Comparison of ENCODE assay signal across 24 mouse cellular contexts in genomic region chr7:73962431-73962830, GRCm38 (mm10). TPM values are rescaled to one million over a fixed set of nuclear protein-coding genes. Genes with fewer than 3 reads are reported as not detected.
"Had no signal": no experiment of that assay in that cellular context is flagged by ENCODE, and none has a peak within 500 bp of the region (broad histone marks: within the 10 kb centered on the region; RNA-seq: fewer than 3 reads in every experiment).

No protein-coding gene starts in this region.

- ATAC-seq: hindbrain, postnatal 0 days; intestine, embryonic 16.5 days had no signal

- DNase-seq: gastrocnemius, adult 2 months; gastrocnemius, postnatal 10 days; gastrocnemius, postnatal 25 days; heart, adult 18-20 months; heart, postnatal 10 days; kidney, adult 11 months; kidney, adult 2 months; kidney, adult 9 months; kidney, postnatal 14 days; kidney, postnatal 36 days; layer of hippocampus, adult 9-11 months; layer of hippocampus, postnatal 36 days; left cerebral cortex, postnatal 4 days had no signal

- H3K4me2 ChIP-seq: heart, embryonic 12.5 days; hindbrain, embryonic 13.5 days; hindbrain, embryonic 15.5 days; kidney, embryonic 15.5 days; limb, embryonic 13.5 days; limb, embryonic 15.5 days had no signal

- H3K4me3 ChIP-seq: gastrocnemius, adult 2 months; heart, embryonic 10.5 days; heart, embryonic 12.5 days; hindbrain, embryonic 13.5 days; hindbrain, embryonic 15.5 days; kidney, embryonic 15.5 days; limb, embryonic 13.5 days; limb, embryonic 15.5 days had no signal

- H3K27ac ChIP-seq: gastrocnemius, adult 2 months; heart, embryonic 10.5 days; hindbrain, embryonic 13.5 days; hindbrain, embryonic 15.5 days; hindbrain, postnatal 0 days; kidney, embryonic 15.5 days; kidney, postnatal 0 days; limb, embryonic 13.5 days; limb, embryonic 15.5 days had no signal

- H3K36me3 ChIP-seq: heart, embryonic 12.5 days had no signal

- H3K27me3 ChIP-seq: hindbrain, embryonic 13.5 days; hindbrain, embryonic 15.5 days; kidney, embryonic 15.5 days; limb, embryonic 13.5 days; limb, embryonic 15.5 days had no signal

- H3K9ac ChIP-seq: heart, embryonic 12.5 days; hindbrain, embryonic 13.5 days; hindbrain, embryonic 15.5 days; kidney, embryonic 15.5 days; limb, embryonic 13.5 days; limb, embryonic 15.5 days had no signal

- H3K4me1 ChIP-seq: hindbrain, embryonic 13.5 days; hindbrain, embryonic 15.5 days; limb, embryonic 13.5 days; limb, embryonic 15.5 days had no signal

- H3K9me3 ChIP-seq: heart, embryonic 10.5 days; heart, embryonic 12.5 days; hindbrain, embryonic 13.5 days; hindbrain, embryonic 15.5 days; kidney, embryonic 15.5 days; limb, embryonic 13.5 days; limb, embryonic 15.5 days had no signal

RNA-seq across cellular contexts. Expression of gene St8sia2, which starts 51.1 kb away (rescaled TPM):
- total RNA-seq: liver, adult 2 months had no signal
